Mouse (Mus musculus): Measurements from ENCODE around the gene Zbtb3.
"Not testable (repeated sequence)": the region's sequence is repeated elsewhere in the genome, so short reads cannot be mapped to it uniquely, and the experiment has no call there.

Gene Zbtb3

GRCm38 (mm10) chr19:8803879-8804660, 1.7 kb downstream of the Zbtb3 start:
- no peak for DNase-seq

DNA sequence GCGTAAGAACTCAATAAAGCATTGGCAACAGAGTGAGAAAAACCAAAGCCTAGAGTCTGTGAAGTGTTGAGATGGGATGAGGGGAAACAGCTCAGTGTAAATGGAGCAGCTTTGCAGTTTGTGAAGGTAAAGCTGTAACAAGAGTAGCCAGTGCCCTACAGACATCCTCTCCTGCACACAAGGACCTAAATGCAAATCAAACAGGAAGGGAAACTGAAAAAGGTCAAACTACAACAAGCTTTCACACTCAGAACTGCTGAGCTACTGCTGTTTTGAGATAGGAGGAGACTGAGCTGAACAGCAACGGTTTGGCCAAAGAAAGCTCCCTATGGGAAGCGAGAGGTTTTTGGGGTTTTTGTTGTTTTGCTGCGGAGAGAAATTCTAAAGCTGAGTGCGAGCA, 4.5 kb downstream of the Zbtb3 start:
- no peak for DNase-seq

DNA sequence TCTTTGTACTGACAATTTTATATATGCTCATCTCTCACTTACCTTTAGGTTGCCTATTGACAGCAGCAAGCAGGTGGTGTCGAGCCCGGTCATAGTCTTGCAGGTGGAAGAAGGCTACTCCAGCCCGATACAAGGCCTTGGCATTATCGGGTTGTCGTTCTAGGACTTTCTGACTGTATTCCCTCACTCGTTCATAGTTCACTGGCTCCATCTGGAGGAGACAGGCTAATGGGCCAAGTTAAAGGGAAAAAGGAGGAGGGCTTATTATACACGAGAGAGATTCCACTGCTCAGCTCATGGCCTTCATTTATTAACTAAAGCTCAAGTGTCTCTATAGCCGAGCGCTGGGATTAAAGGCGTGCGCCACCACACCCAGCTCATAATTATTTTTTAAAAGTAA, 13.5 kb downstream of the Zbtb3 start:
- DNase-seq: no peak

GRCm38 (mm10) chr19:8817001-8817400, 14.6 kb downstream of the Zbtb3 start:
- DNase-seq: no peak

GRCm38 (mm10) chr19:8818301-8818798, 16.0 kb downstream of the Zbtb3 start:
- DNase-seq: no peak

GRCm38 (mm10) chr19:8818801-8819595, 16.6 kb downstream of the Zbtb3 start, which contains the start of gene Ttc9c:
Gene Ttc9c, minus strand, starts transcription at chr19:8819333.
- peak; percentile 98 for DNase-seq

DNA sequence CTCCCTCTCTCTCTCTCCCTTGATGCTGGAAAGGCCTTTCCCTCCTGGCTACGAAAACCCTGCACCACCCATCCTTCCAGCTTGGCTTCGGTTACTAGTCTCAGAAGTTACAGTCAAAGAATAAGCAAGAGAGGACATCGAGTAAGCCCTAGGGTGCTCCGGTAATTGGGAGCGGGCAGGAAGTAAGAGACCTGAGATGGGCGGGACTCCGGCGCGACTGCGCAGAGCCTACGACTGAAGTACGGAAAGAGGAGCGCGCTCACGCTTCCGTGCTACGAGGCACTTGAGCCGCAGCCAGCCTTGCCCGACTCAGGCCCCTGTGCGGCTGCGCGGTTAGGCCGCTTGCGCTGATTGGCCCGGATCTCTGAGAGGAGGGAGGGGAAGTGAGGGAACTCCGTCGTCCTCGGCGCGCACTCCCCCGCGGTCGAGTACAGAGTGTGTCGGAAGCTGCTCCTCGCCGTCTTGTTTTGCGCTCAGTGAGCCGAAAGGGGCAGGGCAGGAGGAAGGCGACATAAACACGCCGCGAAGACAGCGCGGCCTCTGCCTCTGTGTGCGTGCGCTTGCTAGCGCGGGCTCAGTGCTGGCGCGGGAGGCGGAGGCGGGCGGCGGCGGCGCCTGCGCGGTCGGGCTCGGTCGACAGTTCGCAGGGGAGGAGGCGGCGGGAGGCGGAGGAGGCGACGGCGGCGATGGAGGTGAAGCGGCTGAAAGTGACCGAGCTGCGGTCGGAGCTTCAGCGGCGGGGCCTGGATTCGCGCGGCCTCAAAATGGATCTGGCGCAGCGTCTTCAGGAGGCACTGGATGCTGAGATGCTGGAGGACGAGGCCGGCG, 17.5 kb downstream of the Zbtb3 start, which contains the start of gene Hnrnpul2:
TSS of gene Hnrnpul2 (plus strand) at position 415 of the 828 bp plus-strand sequence.
- peak; percentile 99 for DNase-seq

GRCm38 (mm10) chr19:8820424-8820956, 18.1 kb downstream of the Zbtb3 start:
- DNase-seq: peak; percentile 81

GRCm38 (mm10) chr19:8821146-8821545, 18.8 kb downstream of the Zbtb3 start:
- no peak for DNase-seq

GRCm38 (mm10) chr19:8822696-8823095, 20.3 kb downstream of the Zbtb3 start:
- DNase-seq: peak; percentile 65

GRCm38 (mm10) chr19:8829660-8830059, 27.3 kb downstream of the Zbtb3 start, which contains the start of gene AC129217.1:
Gene AC129217.1, plus strand, starts transcription at chr19:8829773.
- DNase-seq: no peak

GRCm38 (mm10) chr19:8830664-8831063, 28.3 kb downstream of the Zbtb3 start:
- no peak for DNase-seq

- no peak for DNase-seq
Observed at GRCm38 (mm10) chr19:8831262-8831661, 28.9 kb downstream of the Zbtb3 start.

DNA sequence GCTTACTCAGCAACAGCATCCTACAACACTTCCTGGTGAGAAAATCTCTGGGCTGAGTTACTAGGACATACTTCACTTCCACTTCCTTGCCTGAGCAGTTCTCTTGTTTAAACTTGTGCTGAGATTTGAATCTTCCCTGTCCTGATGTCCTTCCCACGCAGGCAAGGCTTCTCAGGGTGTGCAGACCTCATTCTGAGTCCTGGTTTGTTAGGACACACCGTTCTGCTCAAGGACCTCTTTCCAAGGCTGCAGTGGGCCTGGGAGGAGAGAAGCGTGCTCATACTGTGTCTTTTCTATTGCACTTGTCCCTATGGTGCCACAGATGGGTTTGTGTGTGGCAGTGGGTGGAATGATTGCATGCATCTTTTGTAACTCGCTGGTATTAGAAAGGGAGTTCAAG, 30.6 kb downstream of the Zbtb3 start:
- DNase-seq: no peak

DNA sequence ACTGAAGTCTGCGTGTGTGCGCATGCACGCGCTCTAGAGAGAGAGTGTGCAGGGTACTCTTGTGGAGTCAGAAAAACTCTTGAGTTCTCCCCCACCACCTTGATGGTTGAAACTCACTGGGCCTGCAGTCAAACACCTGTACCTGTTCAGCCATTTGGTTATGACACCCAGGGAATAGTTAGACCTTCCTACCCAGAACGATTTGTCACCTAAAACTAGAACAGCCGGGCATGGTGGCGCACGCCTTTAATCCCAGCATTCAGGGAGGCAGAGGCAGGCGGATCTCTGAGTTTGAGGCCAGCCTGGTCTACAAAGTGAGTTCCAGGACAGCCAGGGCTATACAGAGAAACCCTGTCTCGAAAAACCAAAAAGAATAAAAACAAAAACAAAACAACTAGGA, 34.0 kb downstream of the Zbtb3 start:
- DNase-seq: not testable (repeated sequence)

DNA sequence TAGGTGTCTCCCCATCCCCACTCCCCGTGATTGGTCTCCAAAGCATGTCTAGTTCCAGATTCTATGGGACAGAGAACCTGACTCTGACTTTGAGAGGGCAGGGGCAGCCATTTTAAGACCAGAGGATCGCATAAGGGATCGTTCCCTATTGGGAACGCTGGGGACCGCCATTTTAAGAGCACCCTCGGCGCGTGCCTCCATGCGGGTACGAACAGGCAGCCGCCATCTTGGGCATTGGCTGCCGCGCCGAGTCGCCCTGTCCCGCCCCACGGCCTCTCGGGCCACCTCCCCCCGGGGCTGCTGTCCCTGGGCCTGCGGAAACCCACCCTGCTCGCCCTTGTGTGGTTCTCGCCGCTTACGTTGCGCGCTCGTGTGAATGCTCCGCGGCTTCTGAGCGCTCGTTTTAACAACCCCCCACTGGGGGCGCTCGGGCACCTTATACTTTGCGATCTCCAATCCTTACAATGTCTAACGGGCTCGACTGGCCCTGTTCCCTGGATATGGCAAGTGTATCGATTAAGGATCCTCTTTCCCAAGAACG, 35.0 kb downstream of the Zbtb3 start, which contains the start of gene Bscl2:
TSS of gene Bscl2 (plus strand) at position 217 of the 541 bp plus-strand sequence.
- DNase-seq: peak; percentile 86

DNA sequence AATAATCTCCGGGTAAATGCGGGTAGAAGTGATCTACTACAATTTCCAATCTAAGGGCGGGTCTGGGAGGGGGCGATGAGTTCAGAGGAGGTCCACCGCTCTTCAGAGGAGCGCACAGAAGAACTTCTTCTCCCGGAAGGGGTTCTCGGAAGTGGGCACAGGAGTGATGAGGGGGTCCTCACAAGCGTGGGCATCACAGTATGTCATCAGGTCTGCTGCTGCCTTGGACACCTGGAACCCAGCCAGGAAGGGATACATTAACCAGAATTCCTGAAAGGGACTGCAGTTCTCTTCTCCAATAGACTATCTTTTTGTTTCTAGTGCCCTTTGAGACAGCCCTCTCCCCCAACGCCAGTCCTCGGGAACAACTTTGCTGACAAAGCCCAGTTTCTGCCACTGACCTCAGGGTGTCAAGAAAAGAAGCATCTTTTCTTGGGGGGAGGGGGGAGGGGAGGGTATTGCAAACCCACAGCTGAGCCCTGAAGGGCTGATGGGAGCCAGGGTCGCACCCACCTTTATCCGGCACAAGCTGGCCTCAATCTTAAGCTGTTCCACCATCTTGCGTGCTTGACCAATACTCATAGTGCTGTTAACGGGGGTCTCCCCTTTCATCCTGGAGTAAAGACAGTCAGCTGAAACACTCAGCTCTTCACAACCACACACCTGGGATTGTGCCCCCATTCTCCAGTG, 35.8 kb downstream of the Zbtb3 start:
- DNase-seq: peak; percentile 76

- DNase-seq: peak; percentile 95
Observed at GRCm38 (mm10) chr19:8839103-8839907, 37.0 kb downstream of the Zbtb3 start, which contains the start of gene Gng3. Gene Gng3, minus strand, starts transcription at chr19:8839194.

GRCm38 (mm10) chr19:8839908-8840791, 37.8 kb downstream of the Zbtb3 start:
- peak; percentile 88 for DNase-seq
